Mouse (Mus musculus) right cerebral cortex, postnatal 25 days (tissue): Measurements from ENCODE around the gene Olfr481.

Experiments
- DNase-seq: peaks from one replicate; pipeline ENCODE4 v3.0.0; 2022

Olfr481 gene

GRCm38 (mm10) chr7:108079555-108079954 is at the start of gene Olfr481:
Olfr481 (plus strand) TSS chr7:108079855.
- DNase-seq = no peak

- no peak for DNase-seq
Observed at GRCm38 (mm10) chr7:108033889-108034288, 45.8 kb upstream of the Olfr481 start, which contains the start of gene Olfr478. Olfr478 (minus strand) TSS chr7:108033989.

GRCm38 (mm10) chr7:108050393-108050792 is 29.3 kb upstream of the Olfr481 start, which contains the start of gene Olfr479:
Olfr479 (plus strand) TSS chr7:108050693.
- DNase-seq = no peak

- no peak for DNase-seq
Observed at GRCm38 (mm10) chr7:108067246-108067645, 12.4 kb upstream of the Olfr481 start, which contains the start of gene Olfr480. Olfr480 (minus strand) TSS chr7:108067346.

GRCm38 (mm10) chr7:108097486-108097885 is 17.8 kb downstream of the Olfr481 start, which contains the start of gene Olfr482:
Olfr482 (minus strand) TSS chr7:108097586.
- no peak for DNase-seq

- DNase-seq = no peak
Observed at GRCm38 (mm10) chr7:108100549-108100948, 20.9 kb downstream of the Olfr481 start, which contains the start of gene Olfr483. Olfr483 (plus strand) TSS chr7:108100849.

- no peak for DNase-seq
Observed at GRCm38 (mm10) chr7:108120681-108121080, 41.0 kb downstream of the Olfr481 start.

- DNase-seq = no peak
Observed at GRCm38 (mm10) chr7:108121416-108121815, 41.8 kb downstream of the Olfr481 start.

- DNase-seq = no peak
Observed at GRCm38 (mm10) chr7:108127349-108127748, 47.7 kb downstream of the Olfr481 start, which contains the start of gene Olfr484. Olfr484 (minus strand) TSS chr7:108127449.
